Mouse (Mus musculus) adrenal gland, postnatal 25 days (tissue): ENCODE measurements at regions not wholly inside any gene's neighbourhood (a gene's known extent, or its start where the extent isn't known, plus 50 kb on each side); places are given as distances from the start of the nearest gene placed in this dataset.

ENCODE experiments used
- DNase-seq: peaks from one replicate; pipeline ENCODE4 v3.0.0; 2021; ENCODE audit warnings: mixed read lengths

GRCm38 (mm10) chr6:6289806-6290205 lies 72.8 kb upstream of the Slc25a13 start:
- peak; percentile 48 for DNase-seq

- no peak for DNase-seq
Measured at GRCm38 (mm10) chr6:6280812-6281568, 64.0 kb upstream of the Slc25a13 start.

GRCm38 (mm10) chr6:6279646-6280045 lies 62.7 kb upstream of the Slc25a13 start:
- no peak for DNase-seq

- DNase-seq, result no peak
Measured at GRCm38 (mm10) chr6:6270545-6270944, 53.6 kb upstream of the Slc25a13 start.
